8 mouse cellular contexts compared by ENCODE assay signal in genomic region chr4:151275292-151275691, GRCm38 (mm10).
DNase-seq lines count a peak whose midpoint lies in the region; ATAC-seq and TF ChIP-seq lines count a peak whose summit lies in the region.

No protein-coding gene starts in this region.

- CTCF ChIA-PET in Patski (lab: Charles Lee), result interaction anchor here (1.3 kb wide), 1 partner anchor 9 kb away, joined by 3 read pairs; no protein-coding TSS in a partner anchor

- no peak for TF ChIP-seq CTCF in Patski (IDR thresholded peaks at IDR 0.05)

- 25% methylated on average over 13 of the region's 13 CpGs for WGBS in forebrain, embryonic 15.5 days
- 68% methylated on average over 13 of the region's 13 CpGs for WGBS in forebrain, embryonic 12.5 days

- in situ Hi-C loops in Patski (cut with MboI; ENCODE audit: low pct_unique_long_range_greater_than_20kb), result no loop called here

- POLR2A ChIA-PET in Patski (lab: Charles Lee), result no interaction called here

- H3K4me1 ChIP-seq in forebrain, embryonic 15.5 days, result peaks cover 16% of the 10 kb centered on the region
- no peaks in the 10 kb centered on the region; the same call in 1 of the 2 replicates for H3K4me1 ChIP-seq in forebrain, embryonic 12.5 days

- DNase-seq in Patski (ENCODE audit: low read depth, low spot score), result no peak
- DNase-seq in left cerebral cortex, adult 18-20 months (ENCODE audit: low spot score in 2 of 2), result peak; percentile 81 to 88
- DNase-seq in B cell, adult 2 months, result no peak
- DNase-seq in kidney, adult 9 months, result no peak
- no peak for DNase-seq in testis, postnatal 14 days (ENCODE audit: low spot score)

- H3K9ac ChIP-seq in forebrain, embryonic 15.5 days (replicated peaks), result no peak overlapping the region
- H3K9ac ChIP-seq in forebrain, embryonic 12.5 days, result no peak overlapping the region

- ATAC-seq in forebrain, embryonic 15.5 days (replicated peaks), result peak; percentile 70; the same call in 1 of the 2 replicates
- ATAC-seq in forebrain, embryonic 12.5 days (ENCODE audit: low FRiP score), result no peak
- ATAC-seq in Patski, result peak; percentile 60
- peak; percentile 98 for ATAC-seq in frontal cortex, adult (ENCODE audit: low TSS enrichment)

- H3K27ac ChIP-seq in forebrain, embryonic 15.5 days (replicated peaks), result no peak overlapping the region
- no peak overlapping the region for H3K27ac ChIP-seq in forebrain, embryonic 12.5 days

- H3K36me3 ChIP-seq in forebrain, embryonic 15.5 days, result no peaks in the 10 kb centered on the region
- no peaks in the 10 kb centered on the region for H3K36me3 ChIP-seq in forebrain, embryonic 12.5 days (replicated peaks)

- H3K4me3 ChIP-seq in forebrain, embryonic 15.5 days, result no peak overlapping the region
- no peak overlapping the region for H3K4me3 ChIP-seq in forebrain, embryonic 12.5 days (replicated peaks)

- no peak overlapping the region for H3K4me2 ChIP-seq in forebrain, embryonic 15.5 days (replicated peaks)
- H3K4me2 ChIP-seq in forebrain, embryonic 12.5 days, result no peak overlapping the region

- H3K27me3 ChIP-seq in forebrain, embryonic 15.5 days, result no peaks in the 10 kb centered on the region; the same call in 1 of the 2 replicates
- no peaks in the 10 kb centered on the region for H3K27me3 ChIP-seq in forebrain, embryonic 12.5 days
- H3K27me3 ChIP-seq in Patski, result peaks cover 8% of the 10 kb centered on the region

- H3K9me3 ChIP-seq in forebrain, embryonic 15.5 days, result no peaks in the 10 kb centered on the region
- no peaks in the 10 kb centered on the region for H3K9me3 ChIP-seq in forebrain, embryonic 12.5 days

Comparison
In these comparisons a context has a peak if more than half of its experiments do, and no peak if none do; other contexts are left out.
1. DNase-seq: peak in left cerebral cortex, adult 18-20 months (2 of 2); none in Patski (single experiment), B cell, adult 2 months (0 of 2), kidney, adult 9 months (single experiment) and testis, postnatal 14 days (single experiment).